Mouse (Mus musculus): ENCODE results near the gene Plxna2. TPM values are rescaled to one million over a fixed set of nuclear protein-coding genes. Genes with fewer than 3 reads are reported as not detected.
A peak's percentile ranks its signal among the peaks of the same experiment; 100 is the strongest.

The Plxna2 gene
- total RNA-seq, 2 experiments from 2014 or later, result 93.9 to 106 TPM

- intact Hi-C loops (cut with DNase I), result no loop called here
- peak; percentile 30 to 43 for DNase-seq (ENCODE audit: low spot score in 2 of 2)
These were observed 67.9 kb downstream of the Plxna2 start for GRCm38 (mm10) chr1:194685896-194686295.

GRCm38 (mm10) chr1:194687746-194688145 lies 69.7 kb downstream of the Plxna2 start:
- intact Hi-C loops (cut with DNase I), result no loop called here
- DNase-seq (ENCODE audit: low spot score in 2 of 2), result no peak

DNA sequence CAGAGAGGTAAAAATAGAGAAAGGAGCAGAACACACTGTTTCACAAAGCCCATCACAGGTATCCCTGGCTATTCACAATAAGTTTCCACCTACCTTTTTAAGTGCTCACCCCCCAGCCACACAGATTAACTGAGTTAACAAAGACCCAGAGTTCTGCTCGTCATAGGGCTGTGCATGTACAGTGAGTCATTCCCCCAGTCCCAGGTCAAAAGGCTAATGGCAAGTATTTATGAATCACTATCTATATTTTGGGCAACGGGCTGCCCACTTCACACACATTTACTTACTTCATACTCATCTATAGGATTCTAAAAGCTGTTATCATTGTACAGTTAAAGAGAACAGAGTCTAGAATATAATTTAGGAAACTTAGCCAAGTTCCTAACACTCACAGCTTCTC lies 70.1 kb downstream of the Plxna2 start:
- DNase-seq (ENCODE audit: low spot score in 2 of 2), result no peak
- intact Hi-C loops (cut with DNase I), result no loop called here

- intact Hi-C loops (cut with DNase I), result no loop called here
- DNase-seq (ENCODE audit: low spot score in 2 of 2), result no peak
These were observed 75.0 kb downstream of the Plxna2 start for GRCm38 (mm10) chr1:194693063-194693462.

DNA sequence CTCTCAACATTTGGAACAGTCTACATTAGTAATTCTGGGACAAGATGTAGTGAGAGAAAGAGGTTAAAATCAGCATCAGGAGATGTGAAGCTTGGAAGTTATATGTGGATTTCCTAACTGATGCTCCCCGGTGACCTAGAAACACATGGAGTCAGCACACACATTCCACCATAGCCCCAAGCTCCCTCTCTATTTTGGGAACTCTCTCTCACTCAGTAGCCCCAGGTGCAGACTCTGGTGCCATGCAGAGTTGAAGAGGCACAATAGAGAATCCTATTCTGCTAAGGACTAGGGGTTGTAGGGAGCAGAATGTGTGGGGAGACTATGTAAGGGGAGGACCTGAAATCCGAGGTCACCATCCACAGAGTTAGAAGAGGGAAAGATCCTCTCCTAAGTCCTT lies 75.5 kb downstream of the Plxna2 start:
- no peak for DNase-seq (ENCODE audit: low spot score in 2 of 2)
- intact Hi-C loops (cut with DNase I), result no loop called here

GRCm38 (mm10) chr1:194694805-194695204 lies 76.8 kb downstream of the Plxna2 start:
- no peak for DNase-seq (ENCODE audit: low spot score in 2 of 2)
- intact Hi-C loops (cut with DNase I), result no loop called here

DNA sequence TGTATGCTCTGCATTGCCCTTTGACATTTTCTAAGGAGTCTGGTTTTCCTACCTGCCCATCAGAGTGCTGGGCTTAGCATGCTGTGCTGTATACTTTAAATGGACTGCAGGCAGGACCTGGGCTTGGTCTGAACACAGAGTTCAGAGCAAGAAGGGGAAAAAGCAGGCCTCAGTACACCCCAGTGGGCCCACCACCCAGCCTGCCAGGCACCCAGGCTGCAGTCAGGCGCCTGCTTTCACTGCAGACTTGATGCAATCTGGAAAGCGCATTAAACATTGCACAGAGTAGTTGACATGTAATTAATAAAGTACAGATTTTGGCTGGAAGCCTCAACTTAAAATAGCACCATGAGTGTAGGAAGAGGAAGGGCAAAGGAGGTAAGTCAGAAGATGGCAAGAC lies 79.4 kb downstream of the Plxna2 start:
- DNase-seq (ENCODE audit: low spot score in 2 of 2), result no peak
- intact Hi-C loops (cut with DNase I), result no loop called here

DNA sequence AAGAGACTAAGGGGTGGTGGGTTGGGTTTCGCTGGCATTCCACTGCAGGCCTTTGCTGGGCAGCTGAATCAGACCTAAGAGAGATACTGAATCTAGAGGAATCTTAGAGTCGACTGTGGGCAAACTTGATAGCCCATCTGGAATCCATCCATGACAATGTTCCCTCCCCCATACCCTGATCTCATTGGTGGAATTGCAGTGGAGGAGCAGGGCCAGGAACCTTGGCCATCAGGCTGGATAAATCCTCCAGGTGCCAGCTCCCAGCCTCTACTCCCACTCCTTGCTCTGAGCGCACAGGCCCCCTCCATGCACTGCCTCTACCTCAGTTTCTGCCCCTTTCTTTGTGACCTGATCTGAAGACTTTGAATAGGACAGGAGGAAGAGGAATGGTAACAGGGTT lies 81.3 kb downstream of the Plxna2 start:
- DNase-seq (ENCODE audit: low spot score in 2 of 2), result no peak
- intact Hi-C loops (cut with DNase I), result no loop called here

- intact Hi-C loops (cut with DNase I), result no loop called here
- peak; percentile 39 to 48 for DNase-seq (ENCODE audit: low spot score in 2 of 2)
These were observed 85.2 kb downstream of the Plxna2 start for GRCm38 (mm10) chr1:194703235-194703634.

- intact Hi-C loops (cut with DNase I), result no loop called here
- no peak for DNase-seq (ENCODE audit: low spot score in 2 of 2)
These were observed 86.3 kb downstream of the Plxna2 start for GRCm38 (mm10) chr1:194704171-194704855.

DNA sequence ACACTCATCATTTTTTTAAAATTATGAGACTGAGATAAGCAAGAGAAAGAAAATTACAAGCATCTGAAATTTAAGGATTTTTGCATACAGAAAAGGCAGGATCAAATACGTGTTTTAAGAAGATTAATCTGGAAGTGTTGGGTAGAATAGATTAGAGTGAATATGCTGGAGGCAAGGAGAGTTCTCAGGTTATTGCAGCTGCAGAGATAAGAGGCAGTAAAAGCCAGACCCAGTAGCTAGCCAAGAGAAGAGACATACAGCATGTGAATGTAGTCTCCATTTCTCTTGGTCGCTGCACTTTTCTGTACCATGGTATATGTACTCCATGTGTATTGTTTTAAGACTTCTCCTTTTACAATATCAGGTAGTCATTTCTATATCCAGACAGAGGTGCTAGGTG lies 88.5 kb downstream of the Plxna2 start:
- DNase-seq (ENCODE audit: low spot score in 2 of 2), result no peak
- intact Hi-C loops (cut with DNase I), result no loop called here

DNA sequence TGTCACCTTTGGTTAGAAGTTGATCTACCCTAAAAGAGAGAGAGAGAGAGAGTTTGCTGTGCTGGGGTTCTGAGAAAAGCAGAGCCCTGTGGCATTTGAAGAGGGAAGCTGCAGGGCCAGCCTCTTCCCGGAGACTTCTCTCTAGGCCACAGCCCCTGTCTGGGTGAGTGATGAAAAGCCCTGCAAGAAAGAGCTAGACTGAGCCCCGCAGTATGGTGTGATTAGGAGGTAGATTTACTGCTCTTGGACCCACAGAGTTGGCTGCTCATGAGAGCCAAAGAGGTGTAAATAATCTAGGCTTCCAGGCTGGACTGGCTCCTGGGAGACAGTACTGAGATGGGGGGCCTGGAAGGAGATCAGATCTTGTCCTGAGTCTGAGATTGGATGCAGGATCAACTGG lies 94.4 kb downstream of the Plxna2 start:
- DNase-seq (ENCODE audit: low spot score in 2 of 2), result no peak
- intact Hi-C loops (cut with DNase I), result no loop called here

GRCm38 (mm10) chr1:194714138-194715031 lies 96.4 kb downstream of the Plxna2 start:
- intact Hi-C loops (cut with DNase I), result no loop called here
- no peak for DNase-seq (ENCODE audit: low spot score in 2 of 2)

DNA sequence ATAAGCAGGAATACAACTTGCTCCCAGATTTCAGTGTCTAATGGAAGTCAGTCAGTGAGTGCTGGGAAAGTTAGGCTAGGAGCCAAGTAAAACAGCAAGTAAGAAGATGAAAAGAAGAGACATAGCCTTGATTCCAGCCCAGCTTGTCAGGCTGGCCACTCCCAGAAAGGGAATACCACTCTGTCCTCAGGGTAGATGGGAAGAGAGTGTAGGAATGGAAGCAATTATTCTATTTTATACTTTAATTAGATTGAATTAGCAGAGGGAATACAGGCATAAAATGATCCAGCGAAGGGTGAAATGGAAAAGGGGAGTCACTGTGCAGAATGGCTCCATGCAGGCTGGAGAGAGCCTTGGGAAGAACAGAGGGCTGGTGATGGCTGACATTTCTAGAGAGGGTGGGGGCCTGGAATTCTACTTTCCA lies 99.4 kb downstream of the Plxna2 start:
- intact Hi-C loops (cut with DNase I), result no loop called here
- DNase-seq (ENCODE audit: low spot score in 2 of 2), result no peak

- intact Hi-C loops (cut with DNase I), result loop anchor here (5.0 kb wide), 1 partner anchor 98 kb away; no protein-coding TSS in a partner anchor
- no peak for DNase-seq (ENCODE audit: low spot score in 2 of 2)
These were observed 102.4 kb downstream of the Plxna2 start for GRCm38 (mm10) chr1:194720406-194720805.

- no peak for DNase-seq (ENCODE audit: low spot score in 2 of 2)
- intact Hi-C loops (cut with DNase I), result loop anchor here (5.0 kb wide), 1 partner anchor 99 kb away; no protein-coding TSS in a partner anchor
These were observed 103.2 kb downstream of the Plxna2 start for GRCm38 (mm10) chr1:194721260-194721659.

DNA sequence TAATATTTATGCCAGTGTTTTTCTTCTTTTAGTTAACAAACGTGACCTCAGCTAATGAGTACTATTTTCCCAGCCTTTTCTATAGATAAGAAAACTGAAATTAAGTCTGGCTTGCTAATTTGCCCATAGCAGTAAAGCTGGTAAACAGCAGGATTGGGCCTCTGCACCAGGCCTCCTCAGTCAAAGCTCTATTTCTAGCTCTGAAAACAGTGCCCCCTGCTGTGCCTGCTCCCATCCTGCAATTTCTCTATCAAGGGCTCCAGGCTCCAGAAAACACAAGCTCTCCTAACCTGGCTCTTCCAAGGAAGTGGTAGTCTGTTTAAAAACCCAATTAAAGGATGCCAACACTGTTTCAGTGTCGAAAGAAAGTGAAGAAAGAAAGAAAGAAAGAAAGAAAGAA lies 104.3 kb downstream of the Plxna2 start:
- peak; percentile 44 to 68 for DNase-seq (ENCODE audit: low spot score in 2 of 2)
- intact Hi-C loops (cut with DNase I), result loop anchor here (5.0 kb wide), 1 partner anchor 100 kb away; no protein-coding TSS in a partner anchor

DNA sequence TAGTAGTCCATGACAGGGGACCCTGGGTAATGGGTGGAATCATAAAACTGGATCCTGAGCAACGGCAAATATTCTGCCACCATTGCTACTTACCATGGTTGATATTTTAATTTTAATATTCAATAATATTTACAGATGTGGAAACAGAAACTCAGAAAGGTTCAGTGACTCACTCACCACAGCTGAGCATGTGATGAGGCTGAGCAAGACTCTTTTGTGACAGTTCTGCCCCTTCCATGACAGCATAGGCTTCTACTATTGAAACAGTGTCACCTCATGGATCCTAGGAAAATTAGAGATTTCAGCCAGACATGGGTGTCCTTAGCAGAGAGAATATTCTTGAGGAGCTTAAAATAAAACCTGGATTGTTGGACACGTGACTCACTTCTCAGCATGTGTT lies 116.8 kb downstream of the Plxna2 start:
- intact Hi-C loops (cut with DNase I), result no loop called here

GRCm38 (mm10) chr1:194739894-194740293 lies 121.9 kb downstream of the Plxna2 start:
- intact Hi-C loops (cut with DNase I), result no loop called here
- DNase-seq (ENCODE audit: low spot score in 2 of 2), result no peak

More for the DNA sequence above, 116.8 kb downstream of the Plxna2 start:
- DNase-seq (ENCODE audit: low spot score in 2 of 2), result no peak

- DNase-seq (ENCODE audit: low spot score in 2 of 2), result peak; percentile 23 to 32
- intact Hi-C loops (cut with DNase I), result no loop called here
These were observed 124.9 kb downstream of the Plxna2 start for GRCm38 (mm10) chr1:194742901-194743422.

All from left cerebral cortex, postnatal 14 days (tissue).